Mouse (Mus musculus): ENCODE results near the gene Immp1l. TPM values are rescaled to one million over a fixed set of nuclear protein-coding genes. Genes with fewer than 3 reads are reported as not detected.
A peak's percentile ranks its signal among the peaks of the same experiment; 100 is the strongest.

Immp1l gene
- polyA plus RNA-seq (2016; fragmentation: Nextera tagmentation; extraction: Ambion mirVana): 139 TPM in 2 replicates

DNA sequence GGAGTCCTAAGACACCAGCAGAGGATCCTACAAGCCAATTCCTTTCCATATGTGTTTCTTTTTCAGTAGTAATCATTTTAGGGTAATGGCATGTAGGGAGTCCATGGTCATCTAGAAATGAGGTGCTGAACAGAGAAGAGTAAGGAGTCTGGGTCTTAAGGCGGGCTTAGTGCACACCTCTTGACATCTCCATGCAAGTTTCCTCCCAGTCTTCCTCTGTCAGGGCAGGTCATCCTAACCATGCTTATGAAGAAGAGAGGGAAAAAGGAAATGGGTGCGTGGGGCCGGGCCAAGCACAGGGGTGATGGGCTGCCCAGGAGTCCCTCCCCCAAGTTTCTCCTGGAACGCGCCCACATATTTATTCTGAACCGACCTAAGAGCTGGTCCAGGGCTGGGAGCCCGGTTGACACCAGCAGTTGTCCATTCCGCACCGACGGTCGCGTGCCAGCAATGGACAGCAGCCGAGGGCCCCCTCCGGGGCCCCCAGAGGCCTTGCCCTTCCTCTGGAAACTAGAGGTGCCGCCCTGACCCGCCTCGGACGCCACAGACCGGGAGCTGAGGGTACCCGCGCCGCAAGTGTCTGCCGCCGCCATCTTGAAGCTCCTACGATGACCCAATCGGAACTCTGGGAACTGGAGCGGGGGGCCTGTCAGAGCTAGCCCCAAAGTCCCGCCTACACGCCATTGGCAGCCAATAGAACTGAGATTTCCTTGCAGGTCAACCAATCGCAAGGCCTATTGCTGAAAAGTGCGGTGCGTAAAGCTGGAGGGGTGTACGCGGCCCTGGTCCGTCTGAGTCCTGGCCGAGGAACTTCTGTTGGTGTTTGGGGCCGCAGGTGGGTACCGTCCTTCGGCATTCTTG, at the start of gene Immp1l, which contains the start of gene Elp4:
TSS of gene Immp1l (plus strand) at position 743 of the 861 bp plus-strand sequence.
TSS of gene Elp4 (minus strand) at position 669 of the 861 bp plus-strand sequence.
- peak within 1 kb of the TSS; percentile 77 for H3K27ac ChIP-seq
- H3K4me3 ChIP-seq (replicated peaks): peak within 1 kb of the TSS; percentile 80
- H3K9me3 ChIP-seq: no peaks in the 10 kb centered on the region
- peaks cover 7% of the 10 kb centered on the region for H3K4me1 ChIP-seq (replicated peaks)
- H3K4me2 ChIP-seq: peak within 1 kb of the TSS; percentile 67
- WGBS: under 1% methylated on average over 39 of the region's 39 CpGs
- peaks cover 6% of the 10 kb centered on the region; the same call in 1 of the 2 replicates for H3K36me3 ChIP-seq
- no peaks in the 10 kb centered on the region for H3K27me3 ChIP-seq
- H3K9ac ChIP-seq (replicated peaks): peak within 1 kb of the TSS; percentile 73
- peak; percentile 100 for ATAC-seq (ENCODE audit: insufficient number of reproducible peaks, insufficient read depth, low FRiP score, low TSS enrichment, low read depth)

DNA sequence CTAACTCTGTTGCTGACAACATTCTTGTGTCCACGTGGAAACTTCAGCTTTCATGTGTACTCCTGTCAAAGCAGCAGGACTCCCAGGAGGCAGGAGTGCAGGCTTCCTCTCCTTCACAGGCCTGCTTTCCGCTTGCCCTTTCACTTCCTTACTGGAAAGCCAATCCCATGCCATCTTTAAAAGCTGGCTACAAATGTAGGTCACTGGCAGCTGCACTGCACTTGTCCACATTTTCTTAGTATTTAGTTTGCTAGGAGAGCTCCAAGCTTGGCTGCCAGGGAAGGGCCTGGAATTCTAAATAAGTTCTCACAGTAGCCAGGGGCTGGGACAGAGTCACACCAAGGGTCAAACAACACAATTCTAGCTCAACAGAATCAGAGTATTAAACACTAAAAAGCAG, 49.7 kb upstream of the Immp1l start:
- Histone ChIP-seq H3K4me3 (replicated peaks) (no peak overlapping the region), H3K4me1 (replicated peaks) (no peaks in the 10 kb centered on the region), H3K27ac (no peak overlapping the region), H3K4me2 (no peak overlapping the region), H3K36me3 (no peaks in the 10 kb centered on the region), H3K9ac (replicated peaks) (no peak overlapping the region), H3K9me3 (no peaks in the 10 kb centered on the region), H3K27me3 (no peaks in the 10 kb centered on the region)
- WGBS: 44% methylated on average over 2 of the region's 2 CpGs
- no peak for ATAC-seq (ENCODE audit: insufficient number of reproducible peaks, insufficient read depth, low FRiP score, low TSS enrichment, low read depth)

DNA sequence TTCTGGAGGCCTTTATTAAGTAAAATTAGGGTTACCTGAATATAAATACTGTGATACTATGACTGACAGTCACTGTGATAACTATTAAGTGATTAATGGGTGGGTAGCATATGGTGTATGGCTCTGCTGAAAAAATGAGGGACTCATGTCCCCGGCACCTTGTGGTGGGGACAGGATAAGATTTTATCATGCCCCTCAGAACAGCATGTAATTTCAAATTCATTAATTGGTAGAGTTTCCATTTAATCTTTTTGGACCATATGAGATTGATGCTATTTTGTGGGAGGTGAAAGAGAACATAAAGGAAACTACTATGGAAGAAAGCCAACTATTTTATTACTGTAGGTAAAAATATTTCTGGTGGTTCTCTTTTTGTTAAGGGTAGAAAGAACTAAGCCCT, 31.0 kb upstream of the Immp1l start:
- 89% methylated on average over 1 of the region's 1 CpGs for WGBS
- no peak for ATAC-seq (ENCODE audit: insufficient number of reproducible peaks, insufficient read depth, low FRiP score, low TSS enrichment, low read depth)
- H3K4me1 ChIP-seq (replicated peaks): no peaks in the 10 kb centered on the region

DNA sequence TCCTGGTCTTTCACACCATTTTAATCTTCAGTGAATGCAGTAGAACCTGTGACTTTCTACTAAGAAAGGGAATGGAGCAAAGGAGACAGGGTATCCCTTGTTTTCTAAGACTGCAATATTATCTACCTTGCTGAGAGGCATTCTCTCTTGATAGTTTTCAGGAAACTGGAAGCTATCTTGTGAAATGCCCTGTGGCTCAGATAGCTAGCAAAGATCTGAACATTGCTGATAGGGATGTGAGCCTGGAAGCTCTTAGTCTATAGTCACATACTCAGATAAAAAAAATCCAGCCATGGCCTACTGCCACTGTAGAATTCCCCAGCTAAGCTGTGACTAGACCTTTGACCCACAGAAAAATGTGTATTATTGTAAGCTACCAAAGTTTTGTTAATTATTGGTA, 13.6 kb upstream of the Immp1l start:
- Histone ChIP-seq H3K4me1 (replicated peaks) (no peaks in the 10 kb centered on the region), H3K4me3 (replicated peaks) (no peak overlapping the region), H3K27ac (no peak overlapping the region), H3K27me3 (no peaks in the 10 kb centered on the region), H3K4me2 (no peak overlapping the region), H3K9me3 (peaks cover 18% of the 10 kb centered on the region), H3K36me3 (peaks cover 35% of the 10 kb centered on the region), H3K9ac (replicated peaks) (no peak overlapping the region)
- ATAC-seq (ENCODE audit: insufficient number of reproducible peaks, insufficient read depth, low FRiP score, low TSS enrichment, low read depth): no peak

More for the DNA sequence above, 31.0 kb upstream of the Immp1l start:
- Histone ChIP-seq H3K9ac (replicated peaks) (no peak overlapping the region), H3K27me3 (no peaks in the 10 kb centered on the region), H3K27ac (no peak overlapping the region), H3K36me3 (peaks cover 8% of the 10 kb centered on the region; the same call in 1 of the 2 replicates), H3K4me3 (replicated peaks) (no peak overlapping the region), H3K4me2 (no peak overlapping the region), H3K9me3 (no peaks in the 10 kb centered on the region)

DNA sequence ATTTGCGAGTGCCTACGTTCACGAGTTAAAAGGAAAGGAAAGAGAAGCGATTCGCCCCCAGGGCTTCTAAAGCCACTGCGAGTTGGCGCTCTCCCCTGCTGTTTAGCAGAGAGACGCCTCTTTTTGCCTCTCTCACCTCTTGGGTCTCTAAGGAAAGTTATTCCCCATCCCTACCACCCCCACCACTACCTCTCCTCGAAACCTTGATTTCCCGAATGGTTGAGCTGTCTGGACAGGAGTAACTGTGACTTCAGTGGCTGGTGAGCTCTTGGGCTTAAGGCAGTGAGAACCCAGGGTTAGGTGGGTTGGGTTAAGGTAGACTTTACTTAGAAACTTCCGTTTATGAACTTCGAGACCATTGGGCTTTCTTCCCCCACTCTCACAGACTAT, 314 bp downstream of the Immp1l start:
- Histone ChIP-seq H3K4me2 (peak overlapping the region; percentile 61), H3K27ac (peak overlapping the region; percentile 77; the same call in 1 of the 2 replicates), H3K27me3 (no peaks in the 10 kb centered on the region), H3K9ac (replicated peaks) (peak overlapping the region; percentile 73), H3K4me3 (replicated peaks) (peak overlapping the region; percentile 80), H3K36me3 (peaks cover 6% of the 10 kb centered on the region; the same call in 1 of the 2 replicates), H3K4me1 (replicated peaks) (peaks cover 7% of the 10 kb centered on the region), H3K9me3 (no peaks in the 10 kb centered on the region)
- peak; percentile 66 for ATAC-seq (ENCODE audit: insufficient number of reproducible peaks, insufficient read depth, low FRiP score, low TSS enrichment, low read depth)
- under 1% methylated on average over 12 of the region's 12 CpGs for WGBS

DNA sequence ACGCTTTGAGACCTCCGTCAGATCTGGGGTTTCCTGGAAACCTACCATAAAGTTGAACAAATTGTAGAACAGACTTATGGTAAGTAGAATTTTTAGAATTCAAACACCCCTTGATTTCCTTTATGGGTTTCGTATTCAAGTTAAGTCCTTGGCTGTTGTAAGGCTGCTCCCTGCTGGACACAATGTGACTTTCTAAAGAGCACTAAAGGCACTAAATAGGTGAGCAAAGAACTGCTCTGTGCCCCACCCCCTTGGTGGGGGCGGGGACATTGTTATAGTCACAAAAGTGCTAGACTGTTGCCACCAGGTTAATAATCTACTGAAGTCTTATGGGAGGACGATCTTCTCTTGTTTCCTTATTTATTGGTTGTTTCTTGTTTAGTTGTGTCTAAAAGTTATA, 3.9 kb downstream of the Immp1l start:
- no peak for ATAC-seq (ENCODE audit: insufficient number of reproducible peaks, insufficient read depth, low FRiP score, low TSS enrichment, low read depth)
- WGBS: 87% methylated on average over 5 of the region's 5 CpGs
- no peak overlapping the region for H3K27ac ChIP-seq

DNA sequence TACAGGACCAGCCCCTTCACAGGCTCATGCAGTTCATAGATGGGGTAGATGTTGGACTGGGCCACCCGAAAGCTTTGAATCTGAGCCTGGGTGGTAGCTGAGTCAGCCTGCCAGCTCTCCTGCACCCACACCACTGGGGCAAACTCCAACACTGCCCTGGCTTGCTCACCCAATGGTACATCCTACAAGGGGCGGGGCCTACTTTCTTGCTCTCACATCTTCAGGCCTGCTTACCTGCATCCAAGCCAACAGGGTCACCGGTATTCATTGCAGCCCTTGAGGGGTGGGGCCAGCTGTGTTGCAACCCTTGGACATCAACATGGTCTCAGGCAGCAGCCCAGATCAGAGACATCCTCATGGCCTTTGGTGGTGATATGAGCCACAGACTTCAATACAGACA, 6.2 kb downstream of the Immp1l start:
- Histone ChIP-seq H3K36me3 (peaks cover 14% of the 10 kb centered on the region), H3K4me1 (replicated peaks) (peaks cover 1% of the 10 kb centered on the region), H3K4me2 (no peak overlapping the region), H3K4me3 (replicated peaks) (no peak overlapping the region), H3K9ac (replicated peaks) (no peak overlapping the region), H3K27ac (no peak overlapping the region), H3K9me3 (no peaks in the 10 kb centered on the region), H3K27me3 (no peaks in the 10 kb centered on the region)
- peak; percentile 47; the same call in 1 of the 2 replicates for ATAC-seq (ENCODE audit: insufficient number of reproducible peaks, insufficient read depth, low FRiP score, low TSS enrichment, low read depth)
- WGBS: 87% methylated on average over 3 of the region's 3 CpGs

More for the DNA sequence above, 3.9 kb downstream of the Immp1l start:
- no peaks in the 10 kb centered on the region for H3K27me3 ChIP-seq
- no peak overlapping the region for H3K4me3 ChIP-seq (replicated peaks)
- H3K36me3 ChIP-seq: peaks cover 14% of the 10 kb centered on the region
- H3K9ac ChIP-seq (replicated peaks): no peak overlapping the region
- H3K4me2 ChIP-seq: no peak overlapping the region
- no peaks in the 10 kb centered on the region for H3K9me3 ChIP-seq
- peaks cover 7% of the 10 kb centered on the region for H3K4me1 ChIP-seq (replicated peaks)

DNA sequence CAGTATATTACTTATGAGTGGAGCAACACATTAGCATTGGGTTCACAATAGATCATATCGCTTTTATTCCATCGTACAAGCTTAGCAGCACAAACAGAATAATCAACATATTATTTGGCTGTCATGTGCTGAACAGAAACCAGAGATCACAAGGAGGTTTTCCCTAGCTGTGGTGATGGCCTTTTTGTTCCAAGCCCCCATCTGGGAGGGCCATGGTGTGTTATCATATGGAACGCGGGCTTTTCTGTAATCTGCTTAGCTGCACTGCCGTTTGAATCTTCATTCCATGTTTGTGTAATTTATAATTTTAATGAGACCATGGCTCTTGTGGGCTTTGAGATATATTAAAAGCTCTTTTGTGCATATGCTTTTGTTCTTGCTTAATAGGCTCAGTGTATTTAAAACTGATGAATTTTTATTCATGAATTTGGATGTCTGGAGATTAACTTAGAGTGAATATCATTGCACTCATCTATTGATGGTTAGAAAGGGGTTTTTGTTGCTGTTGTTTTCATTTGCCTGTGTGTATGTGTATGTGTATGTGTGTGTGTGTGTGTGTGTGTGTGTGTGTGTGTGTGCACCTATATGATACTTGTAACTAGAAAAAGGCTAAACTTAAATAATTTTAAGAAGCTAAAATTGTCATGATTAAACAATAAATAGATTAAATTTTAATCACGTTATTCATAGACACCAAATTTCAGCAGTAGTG, 9.4 kb downstream of the Immp1l start:
- H3K4me1 ChIP-seq (replicated peaks): no peaks in the 10 kb centered on the region
- H3K9me3 ChIP-seq: no peaks in the 10 kb centered on the region
- 90% methylated on average over 6 of the region's 6 CpGs for WGBS
- H3K9ac ChIP-seq (replicated peaks): no peak overlapping the region
- H3K27ac ChIP-seq: no peak overlapping the region
- ATAC-seq (ENCODE audit: insufficient number of reproducible peaks, insufficient read depth, low FRiP score, low TSS enrichment, low read depth): no peak
- H3K4me3 ChIP-seq (replicated peaks): no peak overlapping the region
- H3K27me3 ChIP-seq: no peaks in the 10 kb centered on the region
- H3K36me3 ChIP-seq: peaks cover 9% of the 10 kb centered on the region
- no peak overlapping the region for H3K4me2 ChIP-seq

DNA sequence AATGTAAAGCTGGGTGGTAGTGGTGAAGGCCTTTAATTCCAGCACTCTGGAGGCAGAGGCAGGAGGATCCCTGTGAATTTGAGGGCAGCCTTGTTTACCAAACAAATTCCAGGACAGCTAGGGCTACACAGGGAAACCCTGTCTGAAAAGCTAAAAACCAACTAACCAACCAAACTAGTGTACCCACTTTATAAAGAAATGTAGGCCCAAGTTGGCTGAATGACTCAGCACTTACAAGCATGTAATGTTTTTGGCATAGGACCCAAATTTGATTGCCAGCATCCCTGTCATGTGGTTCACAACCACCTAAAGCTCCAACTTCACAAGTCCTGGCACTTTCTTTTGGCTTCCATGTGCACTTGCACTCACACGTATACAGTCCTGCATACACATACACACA, 12.2 kb downstream of the Immp1l start:
- ATAC-seq (ENCODE audit: insufficient number of reproducible peaks, insufficient read depth, low FRiP score, low TSS enrichment, low read depth): no peak
- no peaks in the 10 kb centered on the region for H3K9me3 ChIP-seq
- no peaks in the 10 kb centered on the region for H3K36me3 ChIP-seq
- H3K27me3 ChIP-seq: no peaks in the 10 kb centered on the region
- H3K4me1 ChIP-seq (replicated peaks): no peaks in the 10 kb centered on the region
- 89% methylated on average over 1 of the region's 1 CpGs for WGBS
- H3K27ac ChIP-seq: no peak overlapping the region
- H3K9ac ChIP-seq (replicated peaks): no peak overlapping the region
- no peak overlapping the region for H3K4me3 ChIP-seq (replicated peaks)
- H3K4me2 ChIP-seq: no peak overlapping the region

DNA sequence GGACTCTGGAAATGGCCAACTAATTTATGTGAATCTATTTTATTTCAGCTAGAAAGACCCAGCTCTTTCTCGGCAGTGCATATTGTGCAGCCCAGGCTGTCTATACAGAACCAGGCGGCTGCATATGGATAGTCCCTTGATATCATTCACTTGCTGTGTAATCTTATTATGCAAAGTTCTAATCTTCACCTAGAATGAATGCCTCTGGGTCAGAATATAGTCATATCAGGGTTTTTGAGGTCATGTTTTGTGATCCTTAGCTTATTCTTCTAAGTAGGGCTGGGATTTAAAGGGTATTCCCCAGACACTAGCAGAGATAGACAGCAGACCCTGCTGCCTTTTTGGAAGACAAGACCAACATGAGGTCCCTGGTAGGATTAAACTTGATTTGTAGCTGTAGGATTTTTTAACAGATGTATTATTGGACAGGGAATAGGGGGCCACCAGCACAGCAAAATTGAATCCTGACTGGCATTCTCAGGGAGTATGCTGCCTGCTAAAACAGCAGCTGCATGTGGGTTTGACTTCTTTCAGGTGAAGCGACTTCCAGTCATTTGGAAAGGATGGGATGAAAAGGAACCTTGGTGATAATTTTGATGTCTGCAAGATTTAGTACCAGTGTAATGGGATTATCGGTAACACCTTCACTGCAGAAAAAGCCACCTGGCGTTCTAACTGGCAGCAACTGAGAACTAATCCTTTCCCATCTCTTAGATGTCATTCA, 13.3 kb downstream of the Immp1l start:
- ATAC-seq (ENCODE audit: insufficient number of reproducible peaks, insufficient read depth, low FRiP score, low TSS enrichment, low read depth): no peak
- Histone ChIP-seq H3K4me2 (no peak overlapping the region), H3K27ac (no peak overlapping the region), H3K9me3 (no peaks in the 10 kb centered on the region), H3K9ac (replicated peaks) (no peak overlapping the region), H3K36me3 (no peaks in the 10 kb centered on the region), H3K4me3 (replicated peaks) (no peak overlapping the region), H3K4me1 (replicated peaks) (no peaks in the 10 kb centered on the region), H3K27me3 (no peaks in the 10 kb centered on the region)
- WGBS: 69% methylated on average over 5 of the region's 5 CpGs

DNA sequence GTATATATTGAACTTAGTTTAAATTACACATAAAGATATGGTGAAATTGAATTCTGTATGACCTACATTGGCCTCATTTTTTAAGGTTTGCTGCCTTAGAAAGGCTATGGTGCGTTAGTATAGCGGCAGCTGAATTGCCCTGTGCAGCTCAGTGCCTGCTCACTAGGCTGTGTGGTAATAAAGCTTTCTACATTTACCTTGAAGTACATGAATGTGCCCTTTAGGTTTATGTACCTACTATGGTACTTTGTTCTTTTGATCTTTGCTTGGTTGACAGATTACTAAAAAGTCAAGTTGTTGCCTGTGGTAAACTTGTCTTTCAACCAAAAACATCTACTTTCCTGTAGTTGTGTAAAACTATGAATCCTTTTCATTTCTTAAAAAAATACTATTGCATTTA, 45.7 kb downstream of the Immp1l start:
- ATAC-seq (ENCODE audit: insufficient number of reproducible peaks, insufficient read depth, low FRiP score, low TSS enrichment, low read depth): no peak
- WGBS: 94% methylated on average over 2 of the region's 2 CpGs
- Histone ChIP-seq H3K4me2 (no peak overlapping the region), H3K9me3 (no peaks in the 10 kb centered on the region), H3K4me1 (replicated peaks) (no peaks in the 10 kb centered on the region), H3K4me3 (replicated peaks) (no peak overlapping the region), H3K36me3 (no peaks in the 10 kb centered on the region), H3K27ac (no peak overlapping the region), H3K9ac (replicated peaks) (no peak overlapping the region), H3K27me3 (no peaks in the 10 kb centered on the region)
